Mouse (Mus musculus): ENCODE measurements around the gene Nlrp6. TPM values are rescaled to one million over a fixed set of nuclear protein-coding genes. Genes with fewer than 3 reads are reported as not detected.
A peak's percentile ranks its signal among the peaks of the same experiment; 100 is the strongest.

Nlrp6 gene
- total RNA-seq, 2 experiments from 2014 or later = 0.54 to 0.70 TPM

DNA sequence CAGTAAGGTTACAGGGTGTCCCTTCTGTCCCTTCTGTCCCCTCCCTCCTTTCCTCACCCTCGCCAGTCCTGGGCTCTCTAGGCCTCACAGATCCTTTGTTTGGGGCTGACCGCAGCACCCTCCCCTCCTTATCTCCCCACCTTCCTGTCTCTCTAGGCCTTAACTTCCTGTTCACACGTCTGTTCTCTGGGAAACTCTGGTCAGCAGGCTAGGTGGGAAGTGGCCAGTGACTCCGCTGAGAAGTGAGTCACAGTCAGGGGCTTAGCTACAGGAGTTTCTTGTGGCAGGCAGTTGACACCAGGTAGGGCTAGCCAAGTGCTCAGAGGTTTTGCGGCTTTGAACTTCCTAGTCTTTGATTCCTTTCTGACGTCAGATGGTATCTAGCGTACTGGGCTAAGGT lies 26.3 kb downstream of the Nlrp6 start:
- DNase-seq = no peak
- intact Hi-C loops (cut with DNase I) = no loop called here

DNA sequence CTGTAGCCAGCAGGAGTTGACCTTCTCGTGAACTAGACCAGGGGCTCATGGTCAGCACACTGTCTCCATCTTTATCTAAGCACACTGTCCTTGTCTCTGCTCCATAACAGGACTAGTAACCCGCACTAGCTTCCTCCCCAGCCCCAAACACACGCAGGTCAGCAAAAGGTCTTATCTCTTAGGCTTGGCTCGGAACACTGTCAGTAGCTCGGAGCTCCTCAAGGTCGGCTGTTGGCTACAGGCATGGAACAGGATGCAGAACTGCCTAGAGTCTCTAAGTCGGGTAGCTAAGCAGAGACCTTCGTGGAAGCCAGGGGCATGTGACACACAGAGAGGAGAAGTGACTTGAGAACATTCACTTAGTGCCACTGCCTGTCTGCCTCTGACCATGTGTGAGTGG lies 27.5 kb downstream of the Nlrp6 start:
- intact Hi-C loops (cut with DNase I) = no loop called here
- no peak for DNase-seq

DNA sequence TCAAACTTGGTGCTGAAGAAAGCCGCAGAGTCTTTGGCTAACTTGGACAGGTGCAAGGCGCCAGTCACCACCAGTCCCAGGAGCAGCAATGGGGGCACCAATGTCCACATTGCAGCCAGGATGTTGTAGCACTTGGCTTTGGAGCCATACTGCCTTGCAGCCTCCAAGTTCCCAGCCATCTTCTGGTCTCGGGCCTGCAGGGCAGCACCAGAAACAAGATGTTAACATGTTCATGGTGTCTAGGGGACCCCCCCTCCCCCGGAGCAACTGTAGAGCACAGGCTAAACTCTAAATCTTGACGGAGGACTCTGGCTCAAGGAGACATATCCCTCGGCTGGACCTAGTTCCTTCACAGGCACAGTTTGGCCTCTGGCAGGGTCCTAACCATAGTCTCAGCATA lies 28.6 kb downstream of the Nlrp6 start:
- DNase-seq = no peak
- intact Hi-C loops (cut with DNase I) = no loop called here

DNA sequence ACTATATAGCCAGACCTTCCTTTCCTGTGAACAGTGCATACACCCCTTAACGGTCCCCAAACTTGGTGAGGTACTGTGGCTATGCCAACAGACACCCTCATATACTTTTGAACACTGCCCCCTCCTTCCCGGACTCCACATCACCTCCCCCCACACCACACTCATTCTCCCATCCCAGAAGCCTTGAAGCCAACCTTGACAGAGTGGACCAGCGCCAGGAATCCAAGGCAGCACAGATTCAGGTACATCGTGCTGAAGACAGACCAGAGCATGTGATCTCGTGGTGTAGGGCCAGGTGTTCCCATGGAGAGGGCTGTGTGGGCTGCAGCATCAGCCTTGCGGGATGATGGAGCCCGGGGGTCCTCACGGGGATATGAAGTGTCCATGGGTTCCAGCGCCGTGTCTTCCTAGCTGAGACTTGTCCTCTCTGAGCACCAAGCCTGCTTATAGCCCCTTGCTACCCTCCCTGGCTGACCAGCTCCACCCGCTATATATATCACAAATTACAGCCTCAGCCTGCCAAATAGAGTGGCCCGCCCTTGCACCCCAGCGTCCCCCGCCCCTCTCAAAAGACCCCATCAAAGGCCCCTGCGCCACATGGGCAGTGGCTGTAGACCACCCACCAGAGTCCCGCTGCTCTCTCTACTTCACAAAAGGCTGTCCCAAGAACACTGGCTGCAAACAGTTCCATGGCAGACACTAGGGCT lies 29.3 kb downstream of the Nlrp6 start, which contains the start of gene Ifitm5:
Ifitm5 (minus strand) TSS at position 468 of the 707 bp plus-strand sequence.
- no peak for DNase-seq
- intact Hi-C loops (cut with DNase I) = no loop called here

DNA sequence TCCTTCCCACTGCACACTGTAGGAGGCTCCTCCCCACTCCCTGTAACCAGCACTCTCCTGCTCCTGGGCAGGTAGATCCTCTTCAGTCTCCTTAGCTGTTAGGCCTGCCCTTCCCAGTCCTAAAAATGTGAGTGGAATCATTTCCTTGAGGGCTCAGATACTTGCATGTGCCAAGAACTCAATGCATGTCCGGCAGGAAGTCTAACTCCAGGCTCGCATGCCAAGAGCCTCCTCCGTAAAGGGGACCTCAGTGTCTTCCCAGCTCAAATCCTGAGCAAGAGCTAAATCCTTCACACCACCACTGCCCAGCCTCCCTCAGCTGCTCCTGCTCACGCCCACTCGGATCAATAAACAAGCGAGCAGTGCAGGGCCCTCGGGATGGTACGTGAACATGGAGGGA lies 30.3 kb downstream of the Nlrp6 start:
- intact Hi-C loops (cut with DNase I) = no loop called here

DNA sequence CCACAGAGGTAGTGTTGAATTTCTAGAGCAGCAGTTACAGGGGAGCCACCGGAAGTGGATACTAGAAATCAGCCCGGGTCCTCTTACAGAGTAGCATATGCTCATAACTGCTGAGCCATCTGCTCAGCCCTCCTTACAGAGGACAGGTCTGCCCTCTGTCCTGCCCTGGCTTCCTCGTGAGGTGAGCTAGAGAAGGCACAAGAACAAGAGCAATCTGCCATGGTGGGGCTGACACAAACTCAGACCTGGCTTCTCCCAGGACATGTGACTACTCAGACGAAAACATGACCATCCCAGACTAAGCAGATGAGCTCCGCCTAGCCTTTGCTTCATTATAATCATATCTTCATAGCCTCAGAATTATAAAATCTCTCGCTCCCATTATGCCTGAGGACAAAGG lies 31.1 kb downstream of the Nlrp6 start:
- intact Hi-C loops (cut with DNase I) = no loop called here
- DNase-seq = no peak

More for the DNA sequence above, 30.3 kb downstream of the Nlrp6 start:
- DNase-seq = no peak

DNA sequence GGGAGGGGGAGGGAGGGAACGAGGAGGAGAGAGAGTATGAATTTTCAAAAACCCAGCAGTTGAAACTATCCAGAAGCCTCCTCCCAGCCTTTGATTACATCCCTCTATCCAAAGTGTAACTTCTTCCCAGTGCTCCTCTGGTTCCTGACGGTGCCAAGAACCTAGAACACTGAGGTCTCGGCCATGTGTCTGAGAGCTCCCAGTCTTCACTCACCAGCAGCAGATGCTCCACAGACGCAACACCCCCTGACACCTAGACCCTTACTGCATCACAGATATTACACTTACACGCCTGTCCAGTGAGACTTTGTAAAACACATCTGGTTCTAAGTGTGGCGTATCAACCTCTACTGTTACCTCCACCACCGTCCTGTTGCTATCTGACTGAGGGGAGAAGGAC lies 31.7 kb downstream of the Nlrp6 start:
- intact Hi-C loops (cut with DNase I) = no loop called here
- no peak for DNase-seq

DNA sequence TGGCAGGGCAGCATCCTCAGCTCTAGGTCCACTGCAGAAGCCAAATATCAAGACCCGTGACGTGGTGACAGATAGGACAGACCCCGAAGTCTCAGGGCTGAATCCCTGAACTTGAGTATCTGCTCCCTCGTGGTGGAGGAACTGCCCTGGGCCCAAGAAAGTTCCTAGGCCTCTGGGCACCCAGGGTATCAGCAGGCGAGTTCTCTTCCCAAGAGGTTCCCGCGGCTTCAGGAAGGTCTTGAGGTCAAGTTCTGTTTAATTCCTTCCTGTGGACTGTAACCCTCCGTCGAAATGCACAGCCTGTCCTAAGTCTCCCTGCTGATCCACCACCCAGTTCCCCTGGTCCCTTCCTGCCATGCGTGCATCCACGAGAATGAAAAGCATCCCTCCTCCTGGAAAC lies 32.4 kb downstream of the Nlrp6 start:
- DNase-seq = no peak
- intact Hi-C loops (cut with DNase I) = no loop called here

DNA sequence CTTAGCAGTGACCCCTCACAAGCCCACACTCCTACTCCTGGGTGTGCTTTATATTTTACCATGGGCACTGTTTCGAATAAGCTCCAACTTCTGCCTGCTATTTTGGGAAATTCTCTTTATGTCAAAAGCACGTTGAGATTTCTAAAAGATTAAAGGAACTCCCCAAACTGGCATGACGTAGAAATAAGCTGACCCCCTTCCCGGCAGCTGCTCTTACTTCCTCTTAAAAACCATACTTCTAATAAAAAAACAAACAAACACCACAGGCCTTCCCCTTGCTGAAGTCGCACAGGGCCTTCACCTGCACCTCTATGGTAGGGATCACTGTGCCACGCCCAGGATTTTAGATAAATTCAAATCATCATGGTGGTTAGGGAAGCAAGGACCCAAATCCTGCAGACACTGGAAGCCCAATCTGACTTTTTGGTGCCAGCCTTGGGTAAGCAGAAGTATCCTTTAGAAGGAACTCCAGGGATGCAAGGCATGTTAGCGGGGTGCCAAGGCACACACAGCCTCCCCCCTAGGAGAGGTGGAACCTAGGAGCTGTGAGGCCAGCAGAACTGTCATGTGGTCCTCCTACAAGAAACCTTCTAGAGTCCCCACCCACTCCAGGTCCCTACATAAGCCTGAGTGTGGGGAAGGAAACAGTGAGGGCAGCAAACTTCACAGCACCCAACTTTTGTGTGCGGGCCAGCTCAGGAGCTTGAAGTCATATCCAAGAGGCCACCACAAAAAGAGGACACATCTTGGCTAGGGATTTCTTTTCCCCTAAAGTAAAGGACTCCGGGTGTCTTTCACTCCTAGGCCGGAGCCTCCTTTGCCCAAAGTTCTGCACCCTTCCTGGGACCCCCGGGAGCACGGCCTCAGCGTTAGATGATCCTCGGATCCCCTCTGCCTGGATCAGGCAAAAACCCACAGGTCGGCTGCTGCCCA lies 33.4 kb downstream of the Nlrp6 start:
- no peak for DNase-seq
- intact Hi-C loops (cut with DNase I) = no loop called here

DNA sequence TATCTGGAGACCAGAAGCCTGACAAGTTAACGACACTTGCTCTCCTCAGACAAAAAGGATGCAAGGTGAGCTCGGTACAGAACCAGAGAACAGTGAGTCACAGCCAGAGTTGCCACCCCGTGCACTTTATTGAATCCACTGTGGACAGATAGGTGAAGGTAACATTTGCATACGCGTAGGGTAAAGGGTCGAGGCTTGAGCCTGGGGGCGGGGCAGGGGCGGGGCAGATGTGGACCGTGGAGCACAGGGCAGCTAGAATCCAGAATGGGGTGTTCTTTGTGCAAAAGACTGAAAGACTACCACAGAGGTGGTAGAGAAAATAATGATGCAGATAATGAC lies 34.0 kb downstream of the Nlrp6 start:
- intact Hi-C loops (cut with DNase I) = no loop called here

DNA sequence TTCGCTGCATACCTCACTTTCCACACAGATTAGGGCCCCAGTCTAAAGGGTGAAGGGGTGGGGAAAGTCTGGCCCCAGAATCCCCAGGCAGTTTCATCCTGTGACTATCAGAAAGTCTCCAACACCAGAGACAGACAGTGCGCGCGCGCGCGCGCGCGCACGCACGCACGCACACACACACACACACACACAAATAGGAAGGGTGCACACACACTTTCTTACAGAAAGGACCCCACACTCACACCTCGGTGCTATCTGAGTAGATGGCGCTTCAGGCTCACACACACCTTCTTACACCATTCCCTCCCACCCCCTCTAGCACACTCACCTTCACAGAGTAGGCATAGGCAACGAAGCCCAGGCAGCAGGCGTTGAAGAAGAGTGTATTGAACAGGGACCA lies 34.6 kb downstream of the Nlrp6 start:
- intact Hi-C loops (cut with DNase I) = no loop called here
- DNase-seq = no peak

More for the DNA sequence above, 34.0 kb downstream of the Nlrp6 start:
- DNase-seq = no peak

DNA sequence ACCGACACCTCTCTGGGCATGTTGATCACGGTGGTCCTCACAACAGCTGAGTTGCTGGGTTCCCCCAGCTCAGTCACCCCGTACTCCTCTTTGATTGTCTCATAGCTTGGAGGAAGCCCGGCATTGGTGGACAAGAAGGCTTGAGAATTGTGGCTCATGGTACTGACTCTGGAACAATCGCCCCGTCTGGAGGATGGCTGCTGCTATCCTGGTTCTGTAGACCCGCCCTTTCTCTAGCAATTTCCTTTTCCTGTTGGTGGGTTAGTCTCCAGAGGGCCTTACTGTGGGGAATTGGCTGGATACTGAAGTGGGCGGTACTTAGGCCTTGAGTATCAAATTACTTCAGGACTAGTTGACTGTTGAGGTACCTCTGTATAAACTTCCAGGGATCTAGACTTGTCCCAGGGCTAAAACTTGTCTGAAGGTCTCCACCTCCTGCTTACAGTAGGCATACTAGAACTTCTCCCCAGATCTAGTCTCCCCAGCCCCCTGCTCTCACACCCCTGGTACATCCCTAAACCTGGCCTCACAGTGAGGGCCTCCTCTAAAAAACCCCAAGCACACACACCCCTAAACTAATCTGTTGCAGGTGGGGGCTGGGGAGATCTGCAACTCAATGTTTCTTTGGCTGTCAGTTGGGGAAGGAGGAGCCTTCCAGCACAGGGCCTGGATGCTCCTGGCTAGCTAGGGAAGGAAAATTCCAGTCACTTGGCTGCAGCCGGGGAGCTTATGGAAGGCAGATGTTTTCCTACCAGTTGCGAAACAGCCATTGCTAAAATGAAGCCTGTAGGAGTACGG lies 35.3 kb downstream of the Nlrp6 start, which contains the start of the genes Gm45717 and Ifitm2:
Gm45717 (minus strand) TSS at position 180 of the 798 bp plus-strand sequence.
Ifitm2 (minus strand) TSS at position 230 of the 798 bp plus-strand sequence.
- intact Hi-C loops (cut with DNase I) = no loop called here

DNA sequence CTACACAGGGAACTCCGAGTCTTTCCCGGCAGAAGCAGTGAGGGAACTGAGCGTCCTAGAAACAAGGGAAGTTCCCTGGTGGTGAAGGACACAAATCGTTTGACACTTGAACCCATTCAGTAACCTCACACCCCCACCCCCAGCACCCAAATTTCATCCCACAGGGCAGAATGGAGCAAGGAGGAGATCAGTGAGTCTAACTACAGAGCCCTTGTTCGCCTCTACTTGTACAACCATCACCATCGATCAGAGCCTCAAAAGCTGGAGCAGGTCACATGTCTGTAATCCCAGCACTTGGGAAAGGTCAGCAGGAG lies 35.8 kb downstream of the Nlrp6 start:
- intact Hi-C loops (cut with DNase I) = no loop called here
- DNase-seq = no peak

More for the DNA sequence above, 35.3 kb downstream of the Nlrp6 start, which contains the start of the genes Gm45717 and Ifitm2:
- peak; percentile 43 for DNase-seq

DNA sequence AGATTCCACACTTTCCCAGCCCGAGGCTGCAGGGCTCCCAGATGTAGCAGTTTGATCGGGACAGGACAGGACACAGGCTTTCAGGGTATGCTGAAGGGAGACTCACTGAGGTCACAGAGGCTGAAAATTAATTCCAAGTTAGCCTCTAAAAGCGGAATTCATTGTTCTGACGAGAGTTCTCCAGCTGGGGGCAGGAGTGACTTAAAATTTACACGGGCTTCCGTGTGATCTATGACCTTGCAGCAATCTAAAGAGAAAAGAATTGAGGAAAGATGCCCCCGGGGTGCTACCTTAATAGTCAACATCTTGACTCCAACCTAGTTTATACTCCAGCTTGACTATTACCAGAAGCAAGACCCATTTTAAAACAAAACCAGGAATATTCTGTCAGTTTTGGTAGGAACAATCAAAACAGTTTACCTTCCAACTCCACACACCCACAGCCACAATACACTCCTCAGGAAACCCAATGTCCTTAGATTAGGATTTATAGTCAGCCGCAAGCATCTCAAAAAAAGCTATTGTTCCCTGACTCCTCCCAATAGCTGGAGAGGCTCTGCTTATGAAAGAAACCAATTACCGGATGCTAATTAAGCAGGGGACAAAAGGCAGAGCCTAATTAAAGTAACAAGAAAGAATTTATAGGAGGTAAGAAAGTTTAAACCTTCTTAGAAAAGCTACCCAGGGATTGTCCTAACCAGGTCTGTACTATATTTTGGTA lies 38.6 kb downstream of the Nlrp6 start:
- DNase-seq = peak; percentile 38

DNA sequence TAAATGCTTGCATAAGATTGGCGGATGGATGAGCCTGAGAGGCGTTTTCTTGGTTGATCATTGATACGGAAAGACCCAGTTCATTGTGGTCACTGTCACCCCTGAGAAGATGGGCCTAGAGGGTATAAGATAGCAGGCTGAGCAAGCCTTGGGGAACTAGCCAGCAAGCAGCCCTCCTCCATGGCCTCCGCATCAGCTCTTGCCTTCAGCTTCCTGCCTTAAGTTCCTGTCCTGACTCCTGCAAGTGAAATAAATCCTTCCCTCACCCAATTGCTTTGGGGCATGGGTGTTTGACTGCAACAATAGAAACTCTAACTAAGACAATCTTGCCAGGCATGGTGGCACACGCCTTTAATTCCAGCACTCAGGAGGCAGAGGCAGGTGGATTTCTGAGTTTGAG lies 39.3 kb downstream of the Nlrp6 start:
- intact Hi-C loops (cut with DNase I) = no loop called here

More for the DNA sequence above, 38.6 kb downstream of the Nlrp6 start:
- intact Hi-C loops (cut with DNase I) = no loop called here

DNA sequence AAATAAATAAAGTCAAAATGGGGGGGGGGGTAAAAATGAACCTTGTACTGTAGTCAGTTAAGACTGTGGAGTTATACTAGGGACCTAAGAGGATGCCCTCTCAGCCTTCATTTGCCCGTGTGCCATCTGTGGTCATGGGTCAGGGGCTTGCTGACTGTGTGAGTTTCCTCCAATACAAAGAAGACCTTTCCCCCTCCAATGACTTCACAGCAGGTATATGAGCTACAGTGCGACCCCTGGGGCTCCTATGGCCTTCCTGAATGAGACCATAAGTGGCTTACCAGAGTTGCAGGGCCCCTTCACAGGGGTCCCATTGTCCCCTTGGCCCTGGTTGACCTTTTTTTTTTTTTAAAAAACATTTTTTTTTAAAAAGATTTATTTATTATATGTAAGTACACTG lies 40.7 kb downstream of the Nlrp6 start:
- intact Hi-C loops (cut with DNase I) = no loop called here
- DNase-seq = no peak

More for the DNA sequence above, 39.3 kb downstream of the Nlrp6 start:
- no peak for DNase-seq

DNA sequence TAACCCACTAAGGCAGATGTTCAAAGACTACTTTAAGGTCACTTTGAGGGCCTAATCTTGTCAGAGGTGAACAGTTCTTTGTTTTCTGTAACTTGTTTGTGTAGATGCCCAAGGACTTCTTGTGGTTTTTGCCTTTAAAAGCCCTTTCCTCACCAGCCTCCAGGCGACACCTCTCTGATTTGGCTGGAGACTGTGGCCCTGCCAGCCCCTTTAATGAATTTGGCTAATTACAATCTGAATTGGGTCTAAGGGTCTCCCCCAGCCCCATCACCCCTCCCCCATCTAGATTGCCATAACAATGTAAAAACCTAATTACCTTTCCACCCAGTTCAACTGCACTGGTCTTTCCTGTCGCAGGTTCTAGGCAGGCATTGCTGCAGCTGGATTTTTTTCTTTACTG lies 42.0 kb downstream of the Nlrp6 start:
- no peak for DNase-seq
- intact Hi-C loops (cut with DNase I) = no loop called here

DNA sequence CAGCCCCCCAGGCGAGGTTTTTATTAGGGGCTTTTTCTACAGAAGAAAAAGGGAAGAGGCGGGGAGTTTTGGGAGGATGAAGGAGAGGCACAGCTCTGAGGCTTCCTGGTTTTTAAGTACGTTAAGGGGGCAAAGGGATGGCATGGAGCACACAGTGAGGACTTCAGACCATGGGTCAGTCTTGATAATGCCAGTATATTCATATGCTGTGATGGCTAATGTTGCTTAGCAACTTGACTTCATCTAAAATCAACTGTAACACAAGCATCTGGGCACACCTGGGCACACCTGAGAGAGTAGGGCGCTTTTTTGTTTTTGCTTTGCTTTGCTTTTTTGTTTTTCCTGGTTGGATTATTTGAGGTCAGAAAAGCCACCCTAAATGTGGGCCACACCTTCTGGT lies 46.2 kb downstream of the Nlrp6 start, which contains the start of gene Ifitm1:
Ifitm1 (plus strand) TSS at position 301 of the 400 bp plus-strand sequence.
- DNase-seq = no peak
- intact Hi-C loops (cut with DNase I) = loop anchor here (5.0 kb wide), 1 partner anchor 75 kb away; no protein-coding TSS in a partner anchor

DNA sequence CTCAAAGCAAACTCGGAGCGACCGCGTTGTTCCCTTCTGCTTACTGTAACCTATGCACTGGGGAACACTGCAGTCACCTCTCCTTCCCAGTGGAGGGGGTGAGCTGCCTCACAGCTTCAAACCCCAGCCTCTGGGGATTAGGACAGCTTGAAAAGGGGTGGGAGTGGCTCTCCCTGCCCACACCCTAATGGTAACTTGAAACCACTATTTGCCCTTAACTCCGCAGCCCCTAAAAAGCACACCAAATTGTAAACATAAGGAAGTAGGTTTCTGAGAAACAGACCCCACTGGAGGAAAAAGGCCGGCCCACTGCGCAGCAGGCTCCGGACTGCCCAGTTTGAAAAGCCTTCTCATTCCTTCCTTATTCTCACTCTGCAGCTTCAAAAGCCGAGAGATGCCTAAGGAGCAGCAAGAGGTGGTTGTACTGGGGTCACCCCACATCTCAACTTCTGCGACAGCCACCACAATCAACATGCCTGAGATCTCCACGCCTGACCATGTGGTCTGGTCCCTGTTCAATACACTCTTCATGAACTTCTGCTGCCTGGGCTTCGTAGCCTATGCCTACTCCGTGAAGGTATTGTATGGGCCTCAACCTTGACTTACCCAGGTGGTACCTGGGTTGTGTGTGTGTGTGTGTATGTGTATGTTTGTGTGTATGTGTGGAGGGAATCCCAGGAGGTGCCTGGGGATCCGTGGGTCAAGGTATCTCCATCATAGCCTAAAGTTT lies 47.3 kb downstream of the Nlrp6 start:
- intact Hi-C loops (cut with DNase I) = loop anchor here (5.0 kb wide), 1 partner anchor 74 kb away; no protein-coding TSS in a partner anchor
- no peak for DNase-seq

Measured in left cerebral cortex, postnatal 4 days (tissue).